Mouse (Mus musculus) cerebellum, adult 11-12 months (tissue): ENCODE measurements at regions not wholly inside any gene's neighbourhood (a gene's known extent, or its start where the extent isn't known, plus 50 kb on each side); places are given as distances from the start of the nearest gene placed in this dataset.

Source experiments
- DNase-seq: peaks from one replicate; pipeline ENCODE4 v3.0.0; 2022

DNA sequence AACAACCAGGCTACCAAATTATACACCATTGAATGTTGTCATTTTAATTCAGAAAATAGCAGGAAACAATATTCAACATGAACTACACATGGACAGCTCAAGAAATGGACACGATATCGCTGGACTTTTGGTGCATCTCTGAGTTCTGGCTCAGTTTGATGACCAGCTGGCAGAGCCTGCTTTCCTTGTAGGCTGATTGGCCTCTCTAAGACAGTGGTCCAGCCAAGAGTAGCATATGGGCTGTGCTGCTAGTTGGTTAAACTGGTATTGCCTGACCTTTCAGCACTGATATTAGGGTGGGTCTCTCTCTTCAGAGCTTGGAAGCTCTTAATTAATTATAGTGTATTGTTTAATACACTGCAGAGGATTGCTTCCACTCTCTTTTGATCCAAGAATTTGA, 705.8 kb upstream of the Ddx18 start:
- DNase-seq: peak; percentile 36

DNA sequence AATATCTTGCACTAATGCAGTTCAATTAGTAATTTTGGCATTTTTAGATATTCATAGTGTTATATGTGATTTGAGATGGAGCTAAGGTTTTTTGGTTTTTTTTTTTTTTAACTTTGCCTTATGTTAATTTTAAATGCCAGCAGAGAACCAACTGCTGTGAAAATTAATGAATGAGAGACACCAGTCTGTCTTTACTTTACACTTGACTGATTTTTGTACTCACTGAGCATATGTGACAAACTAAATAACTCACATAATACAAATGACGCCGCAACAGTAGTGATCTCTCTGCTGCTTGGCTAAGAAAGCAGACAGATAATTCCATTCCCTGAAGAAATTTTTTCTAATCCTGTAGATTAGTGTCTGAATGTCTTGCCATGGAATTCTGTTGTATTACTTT, 675.2 kb upstream of the Ddx18 start:
- DNase-seq: no peak

GRCm38 (mm10) chr1:122241511-122241910, 673.7 kb upstream of the Ddx18 start:
- DNase-seq: no peak

GRCm38 (mm10) chr1:122230442-122230841, 662.7 kb upstream of the Ddx18 start:
- no peak for DNase-seq

GRCm38 (mm10) chr1:122212484-122212883, 644.7 kb upstream of the Ddx18 start:
- no peak for DNase-seq

DNA sequence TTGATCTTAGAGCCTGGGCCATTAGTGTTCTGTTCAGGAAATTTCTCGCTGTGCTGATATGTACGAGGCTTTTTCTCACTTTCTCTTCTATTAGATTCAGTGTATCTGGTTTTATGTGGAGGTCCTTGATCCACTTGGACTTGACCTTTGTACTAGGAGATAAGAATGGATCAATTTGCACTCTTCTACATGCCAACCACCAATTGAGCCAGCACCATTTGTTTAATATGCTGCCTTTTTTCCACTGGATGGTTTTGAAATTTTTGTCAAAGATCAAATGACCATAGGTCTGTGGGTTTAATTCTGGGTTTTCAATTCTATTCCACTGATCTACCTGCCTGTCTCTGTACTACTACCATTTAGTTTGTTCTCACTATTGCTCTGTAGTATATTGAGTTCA, 640.8 kb upstream of the Ddx18 start:
- DNase-seq: no peak

DNA sequence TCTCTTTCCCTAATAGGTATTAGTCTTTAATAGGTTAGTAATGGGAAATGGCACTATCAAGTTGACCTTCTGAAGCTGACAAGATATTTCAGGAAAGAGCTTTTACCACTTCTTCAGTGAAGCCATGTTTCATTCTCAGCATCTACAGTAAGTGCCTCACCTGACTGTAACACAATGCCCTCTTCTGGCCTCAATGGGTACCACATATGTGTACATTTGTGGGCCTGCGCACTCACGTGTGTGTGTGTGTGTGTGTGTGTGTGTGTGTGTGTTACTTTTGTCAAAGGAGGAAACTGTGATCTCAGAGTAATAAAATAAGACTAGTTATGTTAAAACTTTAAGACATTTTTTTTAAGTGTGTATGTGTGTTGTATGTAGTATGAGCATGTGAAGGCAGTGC, 601.8 kb upstream of the Ddx18 start:
- no peak for DNase-seq

- DNase-seq: no peak
Measured at GRCm38 (mm10) chr1:122161798-122162197, 594.0 kb upstream of the Ddx18 start.

DNA sequence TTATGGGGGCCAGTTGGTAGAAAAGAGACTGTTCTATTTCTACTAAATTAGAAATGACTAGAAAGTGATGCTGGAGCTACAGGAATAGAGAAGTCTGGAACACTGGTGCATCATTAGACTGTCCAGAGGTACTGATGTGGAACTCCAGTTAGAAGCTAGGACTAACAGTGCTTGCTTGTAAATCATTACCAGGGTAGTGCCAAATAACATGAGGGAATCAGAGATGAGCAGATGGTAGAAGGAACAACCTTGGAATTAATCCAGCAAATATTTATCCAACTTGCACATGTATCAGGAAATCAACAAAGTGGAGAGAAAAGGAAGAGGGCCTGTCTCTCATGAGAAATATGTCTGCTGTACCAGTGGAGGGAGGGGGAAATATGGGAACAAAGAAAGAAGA, 573.6 kb upstream of the Ddx18 start:
- no peak for DNase-seq

- no peak for DNase-seq
Measured at GRCm38 (mm10) chr1:122123954-122124353, 556.2 kb upstream of the Ddx18 start.

DNA sequence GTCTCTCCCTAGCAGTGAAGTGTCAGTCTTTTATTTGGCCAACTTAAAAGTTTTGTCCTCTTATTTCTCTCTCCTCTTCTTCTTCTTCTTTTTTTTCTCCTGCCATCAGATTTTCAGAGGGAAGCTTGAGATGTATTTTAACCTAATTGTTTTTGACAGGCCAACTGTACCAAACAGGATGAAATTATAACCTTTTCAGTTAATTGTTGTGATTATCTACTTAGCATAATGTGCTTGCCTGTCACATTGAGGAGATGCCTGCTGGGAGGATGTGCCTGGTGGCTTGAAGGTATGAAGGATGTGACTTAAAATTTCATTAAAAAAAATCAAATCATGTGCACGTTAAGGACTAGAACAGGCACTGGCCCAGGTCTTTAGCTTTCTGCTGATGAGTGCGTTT, 527.9 kb upstream of the Ddx18 start:
- no peak for DNase-seq

DNA sequence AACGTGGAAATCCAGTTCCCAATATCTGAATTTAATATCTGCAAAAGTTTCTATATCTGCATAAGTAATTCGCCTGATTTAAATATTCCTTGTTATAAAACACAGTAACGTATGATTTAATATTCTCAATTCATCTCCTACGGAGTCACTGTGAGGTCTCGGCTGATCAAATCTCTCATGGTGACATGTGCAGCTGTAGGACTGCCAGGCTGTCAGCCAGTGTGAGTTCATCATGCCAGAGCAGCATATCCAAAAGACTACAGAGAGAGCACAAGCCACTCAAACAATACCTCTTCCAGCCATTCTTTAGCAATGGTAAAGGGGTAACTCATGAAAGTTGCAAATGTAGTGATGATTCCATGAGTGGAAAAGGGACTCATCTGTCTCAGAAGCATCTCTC, 514.7 kb upstream of the Ddx18 start:
- no peak for DNase-seq

- no peak for DNase-seq
Measured at GRCm38 (mm10) chr1:122076085-122076484, 508.3 kb upstream of the Ddx18 start.

DNA sequence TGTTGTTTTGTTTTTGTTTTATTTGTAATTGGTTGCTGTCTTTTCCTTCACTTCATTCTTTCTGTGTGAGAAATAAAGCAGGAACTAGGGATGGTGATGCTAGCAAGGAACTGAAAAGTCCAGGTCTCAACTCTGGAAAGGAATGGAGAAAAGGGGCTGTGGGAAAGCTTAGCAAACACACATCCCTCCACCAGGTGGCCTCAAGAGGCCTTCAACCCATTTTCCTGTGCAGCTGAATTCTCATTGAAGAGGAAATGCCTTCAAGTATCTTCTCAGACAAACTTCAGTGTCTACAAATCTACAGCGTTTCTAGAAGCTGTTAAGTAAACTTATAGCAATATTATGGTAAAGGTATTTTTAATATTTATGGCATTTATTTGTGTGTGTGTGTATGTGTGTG, 487.4 kb upstream of the Ddx18 start:
- no peak for DNase-seq

GRCm38 (mm10) chr1:122048112-122048725, 480.4 kb upstream of the Ddx18 start:
- DNase-seq: peak; percentile 69

DNA sequence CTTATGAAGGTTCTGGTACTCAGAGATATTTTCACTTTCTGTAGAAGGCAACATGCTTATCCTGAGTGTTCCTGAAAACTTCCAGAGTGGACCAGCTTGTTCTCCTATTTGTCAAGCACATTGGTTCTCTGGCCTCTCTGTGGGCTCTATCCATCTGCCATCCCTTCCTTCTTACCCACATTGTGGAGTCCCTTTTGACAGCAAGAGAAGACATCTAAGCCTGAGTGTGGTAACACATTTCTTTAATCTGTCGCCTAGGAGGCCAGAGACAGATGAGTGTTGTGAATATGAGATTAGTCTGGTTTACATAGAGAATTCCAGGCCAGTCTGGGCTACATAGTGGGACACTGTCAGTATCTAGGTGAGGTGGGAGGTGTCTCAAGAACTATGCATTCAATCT, 476.1 kb upstream of the Ddx18 start:
- no peak for DNase-seq

- no peak for DNase-seq
Measured at GRCm38 (mm10) chr1:122043114-122043513, 475.3 kb upstream of the Ddx18 start.

DNA sequence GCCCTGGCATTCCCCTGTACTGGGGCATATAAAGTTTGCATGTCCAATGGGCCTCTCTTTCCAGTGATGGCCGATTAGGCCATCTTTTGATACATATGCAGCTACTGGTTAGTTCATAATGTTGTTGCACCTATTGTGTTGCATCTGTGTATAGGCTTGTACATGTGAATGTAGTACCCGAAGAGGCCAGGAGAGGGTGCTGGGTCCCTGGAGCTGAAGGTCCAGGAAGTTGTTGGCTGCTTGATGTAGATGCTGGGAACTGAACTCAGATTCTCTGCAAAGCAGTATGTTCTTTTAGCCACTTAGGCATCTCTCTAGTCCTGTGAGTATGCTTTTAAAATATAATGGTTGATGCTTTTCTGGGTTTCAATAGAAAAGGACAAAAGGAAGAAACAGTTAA, 440.0 kb upstream of the Ddx18 start:
- DNase-seq: no peak

- no peak for DNase-seq
Measured at GRCm38 (mm10) chr1:121996461-121996860, 428.7 kb upstream of the Ddx18 start.

DNA sequence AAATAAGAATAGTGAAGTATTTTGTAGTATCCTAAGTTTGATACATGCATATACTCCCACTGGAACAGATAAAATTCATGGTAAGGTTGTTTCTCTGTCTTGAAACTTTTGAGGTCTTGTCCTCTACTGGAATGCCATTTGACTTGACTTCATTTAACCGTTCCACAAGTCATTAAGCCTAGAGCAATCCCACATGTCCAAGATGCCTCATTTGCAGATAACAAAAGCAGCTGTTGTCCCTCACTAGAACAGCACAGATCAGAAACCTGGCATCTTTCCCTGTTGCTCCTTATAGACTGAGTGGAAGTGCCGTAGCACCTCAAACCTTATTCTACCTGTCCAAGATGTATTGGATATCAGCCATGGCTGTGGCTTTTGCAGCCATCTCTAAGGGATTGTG, 422.9 kb upstream of the Ddx18 start:
- DNase-seq: no peak

- DNase-seq: no peak
Measured at GRCm38 (mm10) chr1:121958942-121959341, 391.2 kb upstream of the Ddx18 start.

DNA sequence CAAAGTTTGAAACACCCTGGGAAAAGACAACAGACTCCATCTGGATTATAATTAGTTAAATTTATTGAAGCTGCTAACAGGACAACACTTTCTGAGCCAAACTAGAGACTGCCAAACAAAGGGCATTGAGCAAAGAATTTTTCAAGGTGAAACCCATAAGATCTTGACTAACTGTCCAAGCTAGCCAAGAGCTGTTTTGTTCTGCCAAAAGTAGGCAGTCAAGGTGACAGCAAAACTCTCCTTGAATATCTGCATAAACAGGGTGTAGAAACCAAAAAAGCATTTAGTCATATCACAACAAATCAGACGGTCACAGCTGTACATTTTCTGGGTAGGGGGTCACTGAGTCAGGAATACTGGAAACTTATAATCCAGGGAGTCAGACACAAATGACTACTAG, 368.1 kb upstream of the Ddx18 start:
- DNase-seq: no peak
